Mouse (Mus musculus) midbrain, embryonic 15.5 days (tissue): ENCODE data around the gene Arhgap18. TPM values are rescaled to one million over a fixed set of nuclear protein-coding genes. Genes with fewer than 3 reads are reported as not detected.

Source experiments
- ATAC-seq: fragments of 200-750 bp; cut with Nextera tagmentation; replicated peaks from 2 replicates; pipeline ENCODE4 v1.8.0; 2017; ENCODE audit warnings: moderate TSS enrichment
- H3K27ac ChIP-seq: fragments of 300-500 bp; sonication (generic); 2 replicates; pipeline ENCODE4 v1.5.1; 2015; ENCODE audit warnings: mild to moderate bottlenecking, inconsistent platforms
- H3K27me3 ChIP-seq: fragments of 300-500 bp; sonication (generic); replicated peaks from 2 replicates; pipeline ENCODE4 v1.6.1; 2015; ENCODE audit warnings: inconsistent platforms
- H3K36me3 ChIP-seq: fragments of 300-500 bp; sonication (generic); replicated peaks from 2 replicates; pipeline ENCODE4 v1.6.1; 2015; ENCODE audit warnings: inconsistent platforms
- H3K4me1 ChIP-seq: fragments of 300-500 bp; sonication (generic); 2 replicates; pipeline ENCODE4 v1.6.1; 2015; ENCODE audit warnings: inconsistent platforms
- H3K4me2 ChIP-seq: fragments of 300-500 bp; sonication (generic); 2 replicates; pipeline ENCODE4 v1.6.1; 2015; ENCODE audit warnings: inconsistent platforms, mild to moderate bottlenecking, moderate library complexity
- H3K4me3 ChIP-seq: fragments of 300-500 bp; sonication (generic); 2 replicates; pipeline ENCODE4 v1.5.1; 2015; ENCODE audit warnings: mild to moderate bottlenecking, inconsistent platforms
- H3K9ac ChIP-seq: fragments of 300-500 bp; sonication (generic); 2 replicates; pipeline ENCODE4 v1.6.1; 2015; ENCODE audit warnings: mild to moderate bottlenecking, inconsistent platforms
- H3K9me3 ChIP-seq: fragments of 300-500 bp; sonication (generic); 2 replicates; pipeline ENCODE4 v1.6.1; 2016; ENCODE audit warnings: inconsistent platforms
- WGBS: fragments of 180-500 bp; shearing (Covaris S2); methylation state at CpG from one replicate; pipeline ENCODE4 v1.1.7; 2015; ENCODE audit warnings: mixed read lengths; 5-methylcytosine and 5-hydroxymethylcytosine counted together
- polyA plus RNA-seq: library from polyadenylated mRNA; unstranded; fragments of >200 nt; fragmentation: Nextera tagmentation; extraction: Ambion mirVana; gene quantifications from 2 replicates; pipeline ENCODE4 v1.2.1, GENCODE M21; 2015

The Arhgap18 gene
- polyA plus RNA-seq, 1 experiment from 2014 or later = 20.4 TPM

DNA sequence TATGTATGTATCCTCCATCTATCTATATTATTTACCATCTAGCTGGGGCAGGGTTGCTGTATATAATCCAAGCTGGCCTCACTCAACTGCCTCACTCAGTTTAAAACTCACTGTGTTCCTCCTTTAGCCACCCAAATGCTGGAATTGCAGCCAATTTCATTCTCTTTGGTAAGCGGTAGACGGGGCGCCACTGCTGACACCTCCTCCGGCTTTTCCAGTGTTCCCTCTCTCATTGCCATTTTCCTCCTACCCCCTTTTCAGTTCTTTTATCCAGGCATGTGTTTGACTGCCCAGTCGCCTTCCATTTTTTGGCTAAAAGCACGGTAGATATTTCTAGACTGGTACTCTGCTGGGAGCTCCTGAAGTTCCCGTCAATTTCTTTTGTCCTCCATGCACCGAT lies 62.4 kb downstream of the Arhgap18 start:
- Histone ChIP-seq H3K27me3 (no peaks in the 10 kb centered on the region), H3K9ac (no peak overlapping the region), H3K4me3 (no peak overlapping the region), H3K4me2 (no peak overlapping the region), H3K36me3 (no peaks in the 10 kb centered on the region), H3K9me3 (no peaks in the 10 kb centered on the region), H3K27ac (no peak overlapping the region), H3K4me1 (no peaks in the 10 kb centered on the region)
- ATAC-seq = no peak
- 94% methylated on average over 8 of the region's 8 CpGs for WGBS

DNA sequence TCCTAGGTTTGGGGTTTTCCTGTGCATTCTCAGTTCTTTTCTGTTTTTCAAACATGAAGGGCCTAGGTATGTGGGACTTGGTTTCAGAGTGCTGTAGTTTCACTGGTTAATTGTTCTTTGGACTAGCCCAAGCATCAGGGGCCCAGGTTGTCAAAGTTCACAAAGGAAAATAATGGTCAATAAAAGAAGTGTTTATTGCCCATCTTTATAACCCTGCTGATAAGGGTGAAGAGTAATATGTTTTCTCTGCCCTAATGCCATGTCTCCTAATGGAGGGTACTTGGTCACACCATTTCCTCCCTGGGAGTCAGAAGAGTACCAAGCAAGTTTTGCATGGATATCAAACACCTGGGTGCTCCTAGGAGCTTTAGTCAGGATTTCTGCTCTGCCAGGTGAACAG lies 67.1 kb downstream of the Arhgap18 start:
- H3K27ac ChIP-seq = no peak overlapping the region
- no peak for ATAC-seq
- no peak overlapping the region for H3K4me3 ChIP-seq
- H3K4me2 ChIP-seq = no peak overlapping the region
- no peaks in the 10 kb centered on the region for H3K27me3 ChIP-seq
- no peak overlapping the region for H3K9ac ChIP-seq
- H3K4me1 ChIP-seq = peaks cover 13% of the 10 kb centered on the region
- no peaks in the 10 kb centered on the region for H3K9me3 ChIP-seq
- no peaks in the 10 kb centered on the region for H3K36me3 ChIP-seq

DNA sequence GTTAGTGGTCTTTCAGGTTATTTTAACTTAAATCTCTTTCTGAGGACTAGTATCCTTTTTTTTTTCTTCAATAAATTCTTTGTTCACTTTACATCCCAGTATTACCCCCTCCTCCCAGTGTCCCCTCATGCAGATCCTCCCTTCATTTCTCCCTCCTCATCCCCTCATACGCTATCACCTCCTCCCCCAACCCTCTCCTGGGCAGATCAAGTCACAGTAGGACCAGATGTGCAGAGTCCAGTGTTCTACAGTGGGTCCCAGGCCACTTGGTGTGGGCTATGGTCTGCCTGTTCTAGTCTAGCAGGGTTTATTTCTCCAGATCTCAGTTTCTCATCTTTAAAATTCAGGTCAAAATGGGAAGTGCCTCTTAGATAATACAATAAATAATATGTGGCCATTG lies 67.7 kb downstream of the Arhgap18 start:
- no peak overlapping the region for H3K4me3 ChIP-seq
- no peak for ATAC-seq
- no peak overlapping the region for H3K9ac ChIP-seq
- H3K9me3 ChIP-seq = no peaks in the 10 kb centered on the region
- WGBS = 71% methylated on average over 1 of the region's 1 CpGs
- peaks cover 16% of the 10 kb centered on the region for H3K4me1 ChIP-seq
- H3K36me3 ChIP-seq = no peaks in the 10 kb centered on the region
- no peak overlapping the region for H3K27ac ChIP-seq
- H3K4me2 ChIP-seq = no peak overlapping the region
- no peaks in the 10 kb centered on the region for H3K27me3 ChIP-seq

DNA sequence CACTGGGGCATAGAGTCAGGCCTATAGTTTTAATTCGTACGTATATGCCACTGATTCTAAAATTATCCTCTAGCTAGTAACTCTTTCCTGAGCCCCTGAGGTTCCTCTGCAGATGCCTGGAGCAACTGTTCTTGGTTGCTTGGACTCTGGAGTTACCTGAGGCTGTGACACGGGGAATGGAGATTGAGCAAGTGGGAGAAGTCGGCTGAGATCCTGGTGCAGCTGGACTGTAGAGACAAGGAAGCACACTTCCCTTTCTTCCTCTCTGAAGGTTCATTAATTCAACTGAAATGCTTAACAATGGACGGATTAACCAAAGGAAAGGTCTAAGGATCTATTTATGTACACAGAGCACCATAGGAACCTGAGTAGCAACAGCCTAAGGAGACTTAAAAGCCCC lies 70.8 kb downstream of the Arhgap18 start:
- Histone ChIP-seq H3K4me2 (no peak overlapping the region), H3K4me1 (peaks cover 32% of the 10 kb centered on the region), H3K4me3 (no peak overlapping the region), H3K36me3 (no peaks in the 10 kb centered on the region), H3K27ac (no peak overlapping the region), H3K9me3 (no peaks in the 10 kb centered on the region), H3K27me3 (no peaks in the 10 kb centered on the region), H3K9ac (no peak overlapping the region)
- no peak for ATAC-seq
- WGBS = 30% methylated on average over 5 of the region's 5 CpGs

DNA sequence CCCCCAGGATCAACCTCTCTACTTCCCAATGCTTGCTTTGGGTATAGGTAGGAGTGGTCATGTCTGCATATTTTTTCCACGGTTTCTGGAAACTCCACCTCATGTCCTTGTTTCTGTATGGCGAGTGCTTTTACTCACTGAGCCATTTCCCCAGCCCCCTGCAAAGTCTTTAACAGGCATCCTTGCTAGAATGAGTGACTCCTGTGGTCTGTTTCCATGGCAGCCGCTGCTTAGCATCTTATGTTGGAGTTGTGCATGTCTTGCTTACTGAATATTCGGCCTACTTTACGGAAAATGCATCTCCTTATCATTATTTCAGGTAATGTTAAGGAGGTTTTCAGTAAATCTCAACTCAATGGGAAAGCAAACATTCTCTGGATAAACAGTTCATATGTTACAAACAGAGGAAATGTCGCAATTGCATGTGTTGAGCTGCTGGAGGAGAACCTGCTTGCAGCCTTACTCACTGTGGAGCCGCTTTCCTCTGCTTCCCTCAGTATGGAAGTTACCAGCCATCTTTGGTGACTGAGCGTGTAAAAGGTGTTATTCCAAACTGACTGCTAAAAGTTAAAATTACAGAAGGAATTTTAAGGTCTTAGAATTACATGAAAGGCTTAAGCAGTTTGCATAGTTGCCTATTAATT lies 72.1 kb downstream of the Arhgap18 start:
- peak; percentile 76 for ATAC-seq
- Histone ChIP-seq H3K4me3 (no peak overlapping the region), H3K9me3 (no peaks in the 10 kb centered on the region), H3K4me2 (no peak overlapping the region), H3K27ac (peak overlapping the region; percentile 75), H3K9ac (no peak overlapping the region), H3K27me3 (no peaks in the 10 kb centered on the region), H3K36me3 (no peaks in the 10 kb centered on the region), H3K4me1 (peaks cover 32% of the 10 kb centered on the region)
- 47% methylated on average over 8 of the region's 8 CpGs for WGBS

DNA sequence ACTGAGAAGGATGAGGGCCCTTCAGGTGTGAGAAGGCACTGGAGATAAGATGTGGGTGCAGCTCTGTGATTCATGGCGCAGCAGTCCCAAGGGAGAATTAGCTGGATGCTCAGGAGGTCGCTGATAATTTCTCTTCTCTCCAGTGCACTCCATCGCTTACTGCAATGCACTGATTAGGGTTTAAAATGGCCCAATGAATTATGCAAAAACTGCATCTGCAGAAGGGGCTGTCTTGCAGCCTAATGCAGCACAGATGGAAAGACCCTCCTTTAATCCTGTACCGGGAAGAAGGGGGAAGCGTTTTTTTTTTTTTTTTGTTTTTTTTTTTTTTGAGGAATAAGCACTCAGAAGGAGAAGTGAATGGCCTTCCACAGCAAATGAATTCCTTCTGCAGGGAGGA lies 74.1 kb downstream of the Arhgap18 start:
- WGBS = 14% methylated on average over 5 of the region's 5 CpGs
- Histone ChIP-seq H3K4me1 (peaks cover 32% of the 10 kb centered on the region), H3K27ac (peak overlapping the region; percentile 48)

DNA sequence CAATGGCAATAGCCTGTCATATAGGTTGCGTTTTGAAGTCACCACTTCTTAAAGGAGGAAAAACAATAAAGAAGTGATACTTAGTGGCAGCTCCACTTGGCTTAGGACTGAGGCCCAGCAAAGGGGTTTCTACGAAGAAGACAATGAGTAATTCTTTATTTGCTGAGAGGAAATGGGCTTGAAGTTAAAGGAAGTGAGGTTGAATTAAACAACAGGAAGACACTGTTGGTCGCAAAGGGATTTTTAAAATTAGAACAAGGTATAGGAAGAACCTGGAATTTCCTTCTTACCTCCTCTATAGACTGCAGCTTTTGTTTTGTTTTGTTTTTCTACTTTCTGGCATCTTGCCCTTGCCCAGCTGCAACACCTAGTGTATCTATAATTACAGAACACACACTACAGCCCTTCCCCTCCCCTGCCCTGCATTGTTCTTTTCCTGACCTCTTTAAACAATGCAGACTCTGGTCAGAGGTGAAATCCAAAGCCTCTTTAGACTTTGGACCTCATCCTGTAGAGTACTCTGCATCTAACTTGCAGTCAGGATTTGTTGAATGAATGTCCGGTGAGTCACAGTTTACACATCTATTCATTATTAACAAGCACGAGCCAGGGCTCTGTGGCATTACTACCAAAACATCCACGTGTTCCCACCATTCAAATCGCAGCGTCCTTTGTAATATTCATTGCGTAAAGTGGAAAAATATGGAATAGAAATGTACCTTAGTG lies 75.4 kb downstream of the Arhgap18 start:
- H3K27me3 ChIP-seq = no peaks in the 10 kb centered on the region
- no peak overlapping the region for H3K4me2 ChIP-seq
- H3K4me1 ChIP-seq = peaks cover 32% of the 10 kb centered on the region
- no peak overlapping the region for H3K9ac ChIP-seq
- no peak for ATAC-seq
- no peaks in the 10 kb centered on the region for H3K9me3 ChIP-seq
- no peak overlapping the region for H3K4me3 ChIP-seq
- H3K36me3 ChIP-seq = no peaks in the 10 kb centered on the region
- WGBS = 63% methylated on average over 9 of the region's 9 CpGs
- peak overlapping the region; percentile 48 for H3K27ac ChIP-seq

More for the DNA sequence above, 74.1 kb downstream of the Arhgap18 start:
- Histone ChIP-seq H3K4me2 (no peak overlapping the region), H3K27me3 (no peaks in the 10 kb centered on the region), H3K36me3 (no peaks in the 10 kb centered on the region), H3K4me3 (no peak overlapping the region), H3K9me3 (no peaks in the 10 kb centered on the region), H3K9ac (no peak overlapping the region)
- peak; percentile 73 for ATAC-seq

DNA sequence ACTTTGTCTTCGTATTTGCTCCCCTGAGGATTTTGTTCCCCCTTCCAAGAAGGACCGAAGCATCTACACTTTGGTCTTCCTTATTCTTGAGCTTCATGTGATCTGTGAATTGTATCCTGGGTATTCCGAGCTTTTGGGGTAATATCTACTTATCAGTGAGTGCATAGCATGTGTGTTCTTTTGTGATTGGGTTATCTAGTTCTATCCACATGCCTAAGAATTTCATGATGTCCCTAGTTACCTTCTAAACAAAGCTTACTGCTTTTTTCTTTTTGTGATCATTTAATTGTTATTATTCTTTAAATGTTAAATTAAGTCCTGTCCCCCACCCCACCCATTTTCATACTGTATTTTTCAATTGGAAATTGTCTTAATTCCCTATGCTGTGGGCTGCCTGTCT lies 78.8 kb downstream of the Arhgap18 start:
- WGBS = 87% methylated on average over 3 of the region's 3 CpGs
- H3K4me1 ChIP-seq = peaks cover 17% of the 10 kb centered on the region

DNA sequence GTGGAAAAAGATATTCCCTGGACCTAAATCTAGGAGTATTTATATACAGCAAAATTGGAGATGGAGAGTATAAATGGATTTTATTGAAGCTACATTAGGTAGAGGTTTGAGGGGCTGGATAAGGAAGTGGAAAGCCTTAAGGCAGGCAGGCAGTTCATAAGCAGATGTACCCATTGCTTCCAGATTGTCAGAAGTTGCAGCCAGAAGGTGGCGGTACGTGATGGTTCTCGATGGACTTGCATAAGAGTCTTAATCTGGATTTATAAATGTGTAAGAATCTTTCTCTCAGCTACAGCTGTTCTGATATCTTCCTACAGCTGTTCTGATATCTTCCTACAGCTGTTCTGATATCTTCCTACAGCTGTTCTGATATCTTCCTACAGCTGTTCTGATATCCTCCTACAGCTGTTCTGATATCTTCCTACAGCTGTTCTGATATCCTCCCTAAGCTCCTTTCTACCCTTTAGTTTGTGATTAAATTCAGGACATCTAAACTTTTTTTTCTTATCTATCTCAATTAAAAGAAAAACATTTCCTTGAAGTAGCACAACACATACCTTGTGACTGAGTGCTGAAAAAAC lies 79.5 kb downstream of the Arhgap18 start:
- Histone ChIP-seq H3K27ac (no peak overlapping the region), H3K27me3 (no peaks in the 10 kb centered on the region), H3K4me2 (no peak overlapping the region), H3K4me3 (no peak overlapping the region), H3K9ac (no peak overlapping the region), H3K9me3 (no peaks in the 10 kb centered on the region), H3K36me3 (no peaks in the 10 kb centered on the region), H3K4me1 (peaks cover 11% of the 10 kb centered on the region)
- 95% methylated on average over 3 of the region's 3 CpGs for WGBS
- no peak for ATAC-seq

More for the DNA sequence above, 78.8 kb downstream of the Arhgap18 start:
- no peak overlapping the region for H3K27ac ChIP-seq
- H3K9me3 ChIP-seq = no peaks in the 10 kb centered on the region
- no peaks in the 10 kb centered on the region for H3K27me3 ChIP-seq
- H3K4me2 ChIP-seq = no peak overlapping the region
- no peak overlapping the region for H3K4me3 ChIP-seq
- H3K36me3 ChIP-seq = no peaks in the 10 kb centered on the region
- H3K9ac ChIP-seq = no peak overlapping the region
- ATAC-seq = no peak

DNA sequence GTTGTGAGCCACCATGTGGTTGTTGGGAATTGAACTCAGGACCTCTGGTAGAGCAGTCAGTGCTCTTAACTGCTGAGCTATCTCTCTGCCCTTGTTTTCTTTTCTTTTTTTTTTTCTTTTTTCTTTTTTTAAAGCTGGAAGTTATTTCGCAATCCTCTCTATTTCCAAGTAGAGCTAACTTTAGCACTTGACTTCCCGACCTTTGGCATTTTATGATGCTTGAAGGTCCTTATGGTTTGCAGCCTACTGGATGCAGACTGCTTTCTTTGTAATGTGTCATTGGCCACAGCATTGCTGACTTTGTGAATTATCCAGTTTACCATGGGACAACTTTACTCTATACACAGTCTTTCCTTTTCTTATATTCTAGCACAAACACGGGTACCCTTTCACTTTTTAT lies 80.2 kb downstream of the Arhgap18 start:
- no peaks in the 10 kb centered on the region for H3K9me3 ChIP-seq
- no peak overlapping the region for H3K27ac ChIP-seq
- no peak overlapping the region for H3K4me3 ChIP-seq
- H3K4me2 ChIP-seq = no peak overlapping the region
- no peak for ATAC-seq
- peaks cover 5% of the 10 kb centered on the region; the same call in 1 of the 2 replicates for H3K4me1 ChIP-seq
- H3K36me3 ChIP-seq = no peaks in the 10 kb centered on the region
- 94% methylated on average over 3 of the region's 3 CpGs for WGBS
- no peaks in the 10 kb centered on the region for H3K27me3 ChIP-seq
- no peak overlapping the region for H3K9ac ChIP-seq

DNA sequence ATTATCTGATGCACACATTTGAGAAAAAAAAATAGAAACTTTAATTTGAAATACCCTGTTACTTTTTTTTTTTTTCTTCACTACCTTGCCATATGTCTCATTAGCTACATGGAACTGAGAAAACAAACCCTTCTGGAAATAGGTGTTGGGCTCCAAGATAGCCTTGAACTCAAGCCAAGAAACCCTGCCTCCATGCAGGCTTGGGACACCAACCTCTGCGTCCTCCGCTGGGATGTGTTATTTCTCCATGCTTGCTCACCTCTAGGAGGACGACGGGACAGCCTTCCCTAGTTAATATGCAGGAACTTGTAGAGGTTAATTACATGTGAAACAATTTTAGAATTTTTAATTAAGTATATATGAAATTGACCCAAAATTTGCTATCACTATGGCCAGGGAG lies 96.1 kb downstream of the Arhgap18 start:
- Histone ChIP-seq H3K4me1 (no peaks in the 10 kb centered on the region), H3K36me3 (no peaks in the 10 kb centered on the region), H3K9ac (no peak overlapping the region), H3K27me3 (no peaks in the 10 kb centered on the region), H3K4me2 (no peak overlapping the region), H3K9me3 (no peaks in the 10 kb centered on the region), H3K4me3 (no peak overlapping the region), H3K27ac (no peak overlapping the region)
- WGBS = 82% methylated on average over 4 of the region's 4 CpGs
- no peak for ATAC-seq

DNA sequence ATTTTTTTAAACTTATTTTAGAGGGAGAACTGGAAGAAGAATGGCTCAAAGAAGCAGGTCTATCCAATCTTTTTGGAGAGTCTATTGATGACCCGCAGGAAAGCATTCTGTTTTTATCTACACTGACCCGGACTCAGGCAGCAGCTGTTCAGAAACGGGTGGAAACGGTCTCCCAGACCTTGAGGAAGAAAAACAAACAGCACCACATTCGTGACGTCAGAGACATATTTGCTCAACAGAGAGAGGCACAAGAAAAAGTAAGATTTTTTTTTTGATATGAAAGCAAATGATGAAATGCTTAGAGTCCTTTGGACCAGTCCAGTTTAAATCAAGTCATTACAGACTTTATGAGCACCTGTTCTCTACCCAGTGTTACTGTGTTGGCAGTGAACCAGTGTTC lies 96.6 kb downstream of the Arhgap18 start:
- H3K4me1 ChIP-seq = no peaks in the 10 kb centered on the region
- H3K27me3 ChIP-seq = no peaks in the 10 kb centered on the region
- H3K27ac ChIP-seq = no peak overlapping the region
- WGBS = 87% methylated on average over 6 of the region's 6 CpGs
- no peak overlapping the region for H3K4me3 ChIP-seq
- H3K4me2 ChIP-seq = no peak overlapping the region
- H3K9ac ChIP-seq = no peak overlapping the region
- no peaks in the 10 kb centered on the region for H3K9me3 ChIP-seq
- no peaks in the 10 kb centered on the region for H3K36me3 ChIP-seq
- no peak for ATAC-seq
